In genomic region chr3:108851996-108852697, GRCm38 (mm10) we compare ENCODE assay signal across 10 mouse cellular contexts. TPM values are rescaled to one million over a fixed set of nuclear protein-coding genes. Genes with fewer than 3 reads are reported as not detected.
DNase-seq lines count a peak whose midpoint lies in the region; ATAC-seq lines count a peak whose summit lies in the region.
"Had no signal": no experiment of that assay in that cellular context is flagged by ENCODE, and none has a peak within 500 bp of the region (broad histone marks: within the 10 kb centered on the region; RNA-seq: fewer than 3 reads in every experiment).

No protein-coding gene starts in this region.

- no peak for DNase-seq in frontal cortex, postnatal 25 days (ENCODE audit: low spot score in 2 of 2)
- peak; percentile 21 to 43 for DNase-seq in left cerebral cortex, postnatal 14 days (ENCODE audit: low spot score in 2 of 2)
- no peak for DNase-seq in left cerebral cortex, adult 8-10 months (ENCODE audit: low spot score in 2 of 2)
- DNase-seq in thymus, postnatal 25 days: peak; percentile 12
- DNase-seq in thymus, postnatal 36 days: no peak
- no peak for DNase-seq in ovary, postnatal 36 days (ENCODE audit: low spot score)
- DNase-seq in spleen, postnatal 4 days (ENCODE audit: low spot score in 2 of 2): no peak
- DNase-seq: heart, postnatal 10 days had no signal

- ATAC-seq in frontal cortex, adult (ENCODE audit: low TSS enrichment): peak; percentile 44
- ATAC-seq: CD4-positive, CD25-positive, alpha-beta regulatory T cell, adult 4 months had no signal

- intact Hi-C loops in left cerebral cortex, postnatal 14 days (cut with DNase I): loop anchor here (5.0 kb wide), 1 partner anchor 210 kb away; no protein-coding TSS in a partner anchor

RNA-seq across cellular contexts. Expression of gene Stxbp3, which starts 11.8 kb away (rescaled TPM):
- 10 to 100 TPM; 16.7 to 17.5 TPM for total RNA-seq in left cerebral cortex, postnatal 14 days (2021)
- 10 to 100 TPM; 25.3 to 32.4 (median 28.7) TPM for total RNA-seq in left cerebral cortex, adult 8-10 months (2022)

RNA-seq across cellular contexts. Expression of gene Fndc7, which starts 37.7 kb away (rescaled TPM):
- total RNA-seq in left cerebral cortex, postnatal 14 days (2021): under 1 TPM in 1 of 2 experiments, not detected in 1; 0.11 TPM
- under 1 TPM; 0.11 to 0.35 (median 0.14) TPM for total RNA-seq in left cerebral cortex, adult 8-10 months (2022)

RNA-seq across cellular contexts. Expression of gene Prpf38b, which starts 59.4 kb away (rescaled TPM):
- total RNA-seq in left cerebral cortex, postnatal 14 days (2021): 10 to 100 TPM; 42.2 to 42.8 TPM
- total RNA-seq in left cerebral cortex, adult 8-10 months (2022): 10 to 100 TPM; 34.9 to 45.6 (median 40.1) TPM

Comparison
In these comparisons a context has a peak if more than half of its experiments do, and no peak if none do; other contexts are left out.
1. DNase-seq: peak in left cerebral cortex, postnatal 14 days (2 of 2) and thymus, postnatal 25 days (single experiment); none in frontal cortex, postnatal 25 days (0 of 2), left cerebral cortex, adult 8-10 months (0 of 2), thymus, postnatal 36 days (0 of 2), ovary, postnatal 36 days (single experiment) and spleen, postnatal 4 days (0 of 2).